Mouse (Mus musculus) MN1 (cell line): ENCODE results near the gene Gal3st3.
"Not testable (repeated sequence)": the region's sequence is repeated elsewhere in the genome, so short reads cannot be mapped to it uniquely, and the experiment has no call there.

Experiments
- DNase-seq: peaks from one replicate; pipeline ENCODE4 v3.0.0-alpha.2; 2016; ENCODE audit warnings: low spot score

Gene Gal3st3

GRCm38 (mm10) chr19:5306968-5307734, 9.0 kb downstream of the Gal3st3 start:
- no peak for DNase-seq

- no peak for DNase-seq
Measured at GRCm38 (mm10) chr19:5309025-5309424, 10.9 kb downstream of the Gal3st3 start.

GRCm38 (mm10) chr19:5313189-5313588, 15.1 kb downstream of the Gal3st3 start:
- DNase-seq: no peak

GRCm38 (mm10) chr19:5323801-5324200, 25.7 kb downstream of the Gal3st3 start:
- no peak for DNase-seq

- no peak for DNase-seq
Measured at GRCm38 (mm10) chr19:5327970-5328369, 29.8 kb downstream of the Gal3st3 start.

- DNase-seq: peak; percentile 18
Measured at GRCm38 (mm10) chr19:5334741-5335140, 36.6 kb downstream of the Gal3st3 start.

- DNase-seq: no peak
Measured at GRCm38 (mm10) chr19:5335441-5335840, 37.3 kb downstream of the Gal3st3 start, which contains the start of gene Catsper1. TSS of gene Catsper1 (plus strand) at chr19:5335741.

- DNase-seq: peak; percentile 70
Measured at GRCm38 (mm10) chr19:5337975-5338374, 39.8 kb downstream of the Gal3st3 start.

- DNase-seq: no peak
Measured at GRCm38 (mm10) chr19:5341360-5341759, 43.2 kb downstream of the Gal3st3 start.

GRCm38 (mm10) chr19:5345297-5346131, 47.4 kb downstream of the Gal3st3 start:
- peak; percentile 88 for DNase-seq

GRCm38 (mm10) chr19:5348064-5348463, 49.9 kb downstream of the Gal3st3 start:
- DNase-seq: no peak

- DNase-seq: peak; percentile 51
Measured at GRCm38 (mm10) chr19:5348526-5349501, 50.7 kb downstream of the Gal3st3 start.

- DNase-seq: not testable (repeated sequence)
Measured at GRCm38 (mm10) chr19:5349502-5349873, 51.4 kb downstream of the Gal3st3 start, which contains the start of gene Cst6. TSS of gene Cst6 (minus strand) at chr19:5349574.

- DNase-seq: no peak
Measured at GRCm38 (mm10) chr19:5353609-5354008, 55.5 kb downstream of the Gal3st3 start.

GRCm38 (mm10) chr19:5356080-5356479, 57.9 kb downstream of the Gal3st3 start:
- no peak for DNase-seq
